Mouse (Mus musculus): Measurements from ENCODE around the gene Ngly1. TPM values are rescaled to one million over a fixed set of nuclear protein-coding genes. Genes with fewer than 3 reads are reported as not detected.

Ngly1 gene
- polyA plus RNA-seq, 1 experiment, result 26.6 TPM

- DNase-seq (ENCODE audit: low spot score), result no peak
These were observed 79.9 kb downstream of the Ngly1 start for GRCm38 (mm10) chr14:16328959-16329480.

- DNase-seq (ENCODE audit: low spot score), result no peak
These were observed 80.7 kb downstream of the Ngly1 start for GRCm38 (mm10) chr14:16329756-16330155.

GRCm38 (mm10) chr14:16334260-16334659, 85.2 kb downstream of the Ngly1 start:
- DNase-seq (ENCODE audit: low spot score), result no peak

- no peak for DNase-seq (ENCODE audit: low spot score)
These were observed 86.8 kb downstream of the Ngly1 start for GRCm38 (mm10) chr14:16335835-16336417.

DNA sequence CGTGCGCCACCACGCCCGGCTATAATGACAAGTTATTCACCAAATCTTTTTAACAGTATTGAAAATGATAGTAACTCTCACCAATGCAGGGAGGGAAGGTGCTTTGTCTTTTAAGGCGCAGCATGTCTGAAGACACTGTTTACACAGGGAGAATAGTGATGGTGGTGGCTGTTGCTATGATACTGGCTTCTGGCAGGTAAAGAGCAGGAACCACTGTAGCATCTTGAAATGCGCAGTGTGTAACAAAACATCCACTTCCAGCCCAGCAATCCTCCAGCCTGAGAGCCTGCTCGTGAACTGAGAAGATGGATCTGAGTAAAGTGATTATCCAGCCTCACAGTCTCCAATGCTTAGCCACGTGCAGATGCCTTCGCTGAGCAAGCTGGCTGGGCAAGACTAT, 98.4 kb downstream of the Ngly1 start:
- no peak for DNase-seq (ENCODE audit: low spot score)

- no peak for DNase-seq (ENCODE audit: low spot score)
These were observed 110.6 kb downstream of the Ngly1 start for GRCm38 (mm10) chr14:16359704-16360103.

Other genes with a start within 250 kb of the Ngly1 start
- gene Oxsm, start 528 bp downstream of the Ngly1 start, polyA plus RNA-seq (2012; rRNA removed), result 7.4 and 8.0 TPM in 2 replicates
- 44.8 and 47.2 TPM in 2 replicates for gene Top2b, start 115.9 kb downstream of the Ngly1 start, polyA plus RNA-seq (2012; rRNA removed)

All from urinary bladder, adult 2 months (tissue).